ENCODE assay signal across 10 mouse cellular contexts in genomic region chr17:83782740-83783139, GRCm38 (mm10).
A peak's percentile ranks its signal among the peaks of the same experiment; 100 is the strongest.
DNase-seq lines count a peak whose midpoint lies in the region; ATAC-seq and TF ChIP-seq lines count a peak whose summit lies in the region.
"Had no signal": no experiment of that assay in that cellular context is flagged by ENCODE, and none has a peak within 500 bp of the region (broad histone marks: within the 10 kb centered on the region; RNA-seq: fewer than 3 reads in every experiment).

No protein-coding gene starts in this region.

- H3K9ac ChIP-seq in midbrain, embryonic 13.5 days (replicated peaks): no peak overlapping the region
- H3K9ac ChIP-seq in hindbrain, postnatal 0 days (replicated peaks; ENCODE audit: low read length): no peak overlapping the region
- H3K9ac ChIP-seq: heart, embryonic 12.5 days; lung, embryonic 15.5 days had no signal

- H3K4me3 ChIP-seq in midbrain, embryonic 13.5 days (replicated peaks): no peak overlapping the region
- H3K4me3 ChIP-seq in midbrain, embryonic 10.5 days: no peak overlapping the region
- no peak overlapping the region for H3K4me3 ChIP-seq in hindbrain, postnatal 0 days (ENCODE audit: low read length)
- no peak overlapping the region for H3K4me3 ChIP-seq in olfactory bulb, adult 2 months (ENCODE audit: insufficient read depth, low read depth, low read length)
- H3K4me3 ChIP-seq: heart, embryonic 12.5 days; lung, embryonic 15.5 days had no signal

- H3K27ac ChIP-seq in midbrain, embryonic 13.5 days: no peak overlapping the region
- no peak overlapping the region for H3K27ac ChIP-seq in midbrain, embryonic 10.5 days (replicated peaks)
- no peak overlapping the region for H3K27ac ChIP-seq in hindbrain, postnatal 0 days
- 0 out of 2 replicates have a peak overlapping the region, but pooled peaks have one; percentile 31 for H3K27ac ChIP-seq in olfactory bulb, adult 2 months (ENCODE audit: insufficient read depth, low read depth, low read length)
- H3K27ac ChIP-seq: lung, embryonic 15.5 days had no signal

- DNase-seq in cerebellum, adult 9-10 months: peak; percentile 43
- DNase-seq in cerebellum, adult 11 months: no peak
- DNase-seq in midbrain, embryonic 10.5 days (ENCODE audit: low spot score): no peak
- DNase-seq in hindbrain, postnatal 0 days (ENCODE audit: low spot score): peak; percentile 48
- no peak for DNase-seq in gastrocnemius, postnatal 25 days
- no peak for DNase-seq in kidney, postnatal 4 days

- no peaks in the 10 kb centered on the region for H3K9me3 ChIP-seq in midbrain, embryonic 13.5 days
- H3K9me3 ChIP-seq in midbrain, embryonic 10.5 days (replicated peaks): no peaks in the 10 kb centered on the region
- H3K9me3 ChIP-seq in hindbrain, postnatal 0 days (ENCODE audit: low read length): no peaks in the 10 kb centered on the region
- H3K9me3 ChIP-seq: heart, embryonic 12.5 days; lung, embryonic 15.5 days had no signal

- no peak for TF ChIP-seq POLR2A in olfactory bulb, adult 2 months (IDR thresholded peaks at IDR 0.05; ENCODE audit: insufficient read depth, low read depth, low read length)

- H3K4me1 ChIP-seq in midbrain, embryonic 13.5 days (replicated peaks): 0 out of 2 replicates have a peak, but pooled peaks cover 5% of the 10 kb centered on the region
- no peaks in the 10 kb centered on the region for H3K4me1 ChIP-seq in midbrain, embryonic 10.5 days
- no peaks in the 10 kb centered on the region for H3K4me1 ChIP-seq in hindbrain, postnatal 0 days (ENCODE audit: insufficient read depth, low read length)
- peaks cover 2% of the 10 kb centered on the region; the same call in 1 of the 2 replicates for H3K4me1 ChIP-seq in olfactory bulb, adult 2 months (ENCODE audit: control insufficient read depth, insufficient read depth, low read length)
- H3K4me1 ChIP-seq: heart, embryonic 12.5 days; lung, embryonic 15.5 days had no signal

- H3K27me3 ChIP-seq in midbrain, embryonic 13.5 days: no peaks in the 10 kb centered on the region
- no peaks in the 10 kb centered on the region for H3K27me3 ChIP-seq in midbrain, embryonic 10.5 days (ENCODE audit: low read depth, poor library complexity, severe bottlenecking)
- no peaks in the 10 kb centered on the region for H3K27me3 ChIP-seq in hindbrain, postnatal 0 days (ENCODE audit: insufficient read depth, low read length)
- H3K27me3 ChIP-seq: heart, embryonic 12.5 days; lung, embryonic 15.5 days had no signal

- H3K36me3 ChIP-seq in midbrain, embryonic 13.5 days: peaks cover 7% of the 10 kb centered on the region; the same call in 1 of the 2 replicates
- H3K36me3 ChIP-seq in midbrain, embryonic 10.5 days: peaks cover 12% of the 10 kb centered on the region; the same call in 1 of the 2 replicates
- 0 out of 2 replicates have a peak, but pooled peaks cover 6% of the 10 kb centered on the region for H3K36me3 ChIP-seq in hindbrain, postnatal 0 days (ENCODE audit: insufficient read depth, low read length)

- peak; percentile 53; the same call in 1 of the 2 replicates for ATAC-seq in midbrain, embryonic 13.5 days
- peak; percentile 47; the same call in 1 of the 2 replicates for ATAC-seq in hindbrain, postnatal 0 days

- no peak overlapping the region for H3K4me2 ChIP-seq in midbrain, embryonic 13.5 days (replicated peaks)
- H3K4me2 ChIP-seq in hindbrain, postnatal 0 days (ENCODE audit: low read depth, low read length): no peak overlapping the region
- H3K4me2 ChIP-seq: heart, embryonic 12.5 days; lung, embryonic 15.5 days had no signal

- WGBS in midbrain, embryonic 13.5 days: 50% methylated on average over 5 of the region's 5 CpGs
- WGBS in midbrain, embryonic 10.5 days: 85% methylated on average over 5 of the region's 5 CpGs
- 24% methylated on average over 5 of the region's 5 CpGs for WGBS in hindbrain, postnatal 0 days
- 44% methylated on average over 5 of the region's 5 CpGs for WGBS in olfactory bulb, adult 2 months

- TF ChIP-seq CTCF in hindbrain, postnatal 0 days (IDR thresholded peaks at IDR 0.05; ENCODE audit: low read depth): no peak
- no peak for TF ChIP-seq CTCF in olfactory bulb, adult 2 months (IDR thresholded peaks at IDR 0.05; ENCODE audit: insufficient read depth, low read depth, low read length)

Comparison
In these comparisons a context has a peak if more than half of its experiments do, and no peak if none do; other contexts are left out.
1. DNase-seq: peak in cerebellum, adult 9-10 months (single experiment) and hindbrain, postnatal 0 days (single experiment); none in cerebellum, adult 11 months (single experiment), midbrain, embryonic 10.5 days (single experiment), gastrocnemius, postnatal 25 days (single experiment) and kidney, postnatal 4 days (0 of 2).